Comparison of ENCODE assay signal across 9 mouse cellular contexts in genomic region chr5:136186723-136187122, GRCm38 (mm10). TPM values are rescaled to one million over a fixed set of nuclear protein-coding genes. Genes with fewer than 3 reads are reported as not detected.
DNase-seq lines count a peak whose midpoint lies in the region; ATAC-seq and TF ChIP-seq lines count a peak whose summit lies in the region.
"Had no signal": no experiment of that assay in that cellular context is flagged by ENCODE, and none has a peak within 500 bp of the region (broad histone marks: within the 10 kb centered on the region; RNA-seq: fewer than 3 reads in every experiment).

No protein-coding gene starts in this region.

- no peak overlapping the region for H3K27ac ChIP-seq in heart, embryonic 12.5 days (ENCODE audit: poor library complexity, severe bottlenecking)
- no peak overlapping the region for H3K27ac ChIP-seq in midbrain, postnatal 0 days (ENCODE audit: low read depth, low read length)
- H3K27ac ChIP-seq: limb, embryonic 13.5 days had no signal

- H3K4me1 ChIP-seq in heart, embryonic 12.5 days (replicated peaks), result no peaks in the 10 kb centered on the region
- H3K4me1 ChIP-seq in midbrain, postnatal 0 days (ENCODE audit: insufficient read depth, low read length), result no peaks in the 10 kb centered on the region
- H3K4me1 ChIP-seq: limb, embryonic 13.5 days had no signal

- ATAC-seq in heart, embryonic 12.5 days (ENCODE audit: insufficient number of reproducible peaks, low FRiP score), result no peak
- no peak; the same call in 1 of the 2 replicates for ATAC-seq in midbrain, postnatal 0 days (ENCODE audit: low FRiP score)

- H3K4me3 ChIP-seq in heart, embryonic 12.5 days, result no peak overlapping the region
- no peak overlapping the region for H3K4me3 ChIP-seq in midbrain, postnatal 0 days (ENCODE audit: low read depth, low read length)
- H3K4me3 ChIP-seq: limb, embryonic 13.5 days had no signal

- 49% methylated on average over 4 of the region's 4 CpGs for WGBS in heart, embryonic 12.5 days
- WGBS in midbrain, postnatal 0 days, result 33% methylated on average over 4 of the region's 4 CpGs

- peaks cover 76% of the 10 kb centered on the region for H3K36me3 ChIP-seq in heart, embryonic 12.5 days
- peaks cover 51% of the 10 kb centered on the region for H3K36me3 ChIP-seq in midbrain, postnatal 0 days (ENCODE audit: insufficient read depth, low read length)

- peak; percentile 91 for TF ChIP-seq CTCF in midbrain, postnatal 0 days (IDR thresholded peaks at IDR 0.05)

- no peak overlapping the region for H3K9ac ChIP-seq in heart, embryonic 12.5 days
- H3K9ac ChIP-seq in midbrain, postnatal 0 days (replicated peaks; ENCODE audit: low read length, poor library complexity, severe bottlenecking), result no peak overlapping the region
- H3K9ac ChIP-seq: limb, embryonic 13.5 days had no signal

- no peaks in the 10 kb centered on the region for H3K9me3 ChIP-seq in heart, embryonic 12.5 days (replicated peaks)
- H3K9me3 ChIP-seq in midbrain, postnatal 0 days (ENCODE audit: low read length), result no peaks in the 10 kb centered on the region
- H3K9me3 ChIP-seq: limb, embryonic 13.5 days had no signal

- H3K27me3 ChIP-seq in heart, embryonic 12.5 days (replicated peaks), result no peaks in the 10 kb centered on the region
- no peaks in the 10 kb centered on the region for H3K27me3 ChIP-seq in midbrain, postnatal 0 days (ENCODE audit: insufficient read depth, low read length)
- H3K27me3 ChIP-seq: limb, embryonic 13.5 days had no signal

- no peak overlapping the region for H3K4me2 ChIP-seq in heart, embryonic 12.5 days
- no peak overlapping the region for H3K4me2 ChIP-seq in midbrain, postnatal 0 days (ENCODE audit: low read depth, low read length, poor library complexity, severe bottlenecking)
- H3K4me2 ChIP-seq: limb, embryonic 13.5 days had no signal

- DNase-seq in heart, adult 18-20 months, result peak; percentile 62 to 74
- DNase-seq in B cell, adult 2 months, result peak; percentile 78 to 83
- peak; percentile 59 for DNase-seq in adrenal gland, postnatal 14 days
- DNase-seq in gastrocnemius, adult 8-10 months (ENCODE audit: low spot score in 2 of 2), result peak; percentile 28 to 40
- peak; percentile 63 to 70 for DNase-seq in layer of hippocampus, postnatal 10 days (ENCODE audit: low spot score in 2 of 2)
- peak; percentile 71 for DNase-seq in midbrain, postnatal 0 days (ENCODE audit: low spot score)
- DNase-seq in thymus, adult 18-20 months, result peak; percentile 52 to 61

RNA-seq across cellular contexts. Expression of gene Prkrip1, which starts 12.0 kb away (rescaled TPM):
- 10 to 100 TPM; 13.8 to 24.2 TPM for total RNA-seq in heart, adult 18-20 months (2021)
- 41.8 and 48.1 TPM in 2 replicates for polyA plus RNA-seq in heart, embryonic 12.5 days (2016; fragmentation: Nextera tagmentation; extraction: Ambion mirVana)
- 31.8 and 36.4 TPM in 2 replicates for total RNA-seq in adrenal gland, postnatal 14 days (2021)
- total RNA-seq in gastrocnemius, adult 8-10 months (2022), result 10 to 100 TPM; 17.0 to 18.9 (median 17.6) TPM
- total RNA-seq in layer of hippocampus, postnatal 10 days (2021), result 10 to 100 TPM; 45.2 to 46.3 TPM
- total RNA-seq in midbrain, postnatal 0 days (2014; rRNA removed), result 7.9 and 24.0 TPM in 2 replicates
- polyA plus RNA-seq in midbrain, postnatal 0 days (2015; fragmentation: Nextera tagmentation; extraction: Ambion mirVana), result 64.9 and 68.9 TPM in 2 replicates

RNA-seq across cellular contexts. Expression of gene Orai2, which starts 16.2 kb away (rescaled TPM):
- total RNA-seq in heart, adult 18-20 months (2021), result 1 to 10 TPM; 1.2 to 2.4 TPM
- 3.0 and 3.1 TPM in 2 replicates for polyA plus RNA-seq in heart, embryonic 12.5 days (2016; fragmentation: Nextera tagmentation; extraction: Ambion mirVana)
- 2.6 and 12.4 TPM in 2 replicates for total RNA-seq in adrenal gland, postnatal 14 days (2021)
- 1 to 10 TPM in 1 of 4 experiments, under 1 TPM in 3; 0.32 to 1.0 (median 0.45) TPM for total RNA-seq in gastrocnemius, adult 8-10 months (2022)
- 10 to 100 TPM; 80.6 to 98.3 TPM for total RNA-seq in layer of hippocampus, postnatal 10 days (2021)
- total RNA-seq in midbrain, postnatal 0 days (2014; rRNA removed), result 108 and 136 TPM in 2 replicates
- 68.8 and 70.8 TPM in 2 replicates for polyA plus RNA-seq in midbrain, postnatal 0 days (2015; fragmentation: Nextera tagmentation; extraction: Ambion mirVana)

RNA-seq across cellular contexts. Expression of gene Alkbh4, which starts 50.8 kb away (rescaled TPM):
- total RNA-seq in heart, adult 18-20 months (2021), result 1 to 10 TPM; 4.7 to 4.9 TPM
- 14.4 and 16.8 TPM in 2 replicates for polyA plus RNA-seq in heart, embryonic 12.5 days (2016; fragmentation: Nextera tagmentation; extraction: Ambion mirVana)
- total RNA-seq in adrenal gland, postnatal 14 days (2021), result 7.2 and 9.8 TPM in 2 replicates
- 1 to 10 TPM; 3.4 to 6.1 (median 4.1) TPM for total RNA-seq in gastrocnemius, adult 8-10 months (2022)
- total RNA-seq in layer of hippocampus, postnatal 10 days (2021), result 10 to 100 TPM; 10.0 to 10.7 TPM
- 16.7 and 21.2 TPM in 2 replicates for total RNA-seq in midbrain, postnatal 0 days (2014; rRNA removed)
- polyA plus RNA-seq in midbrain, postnatal 0 days (2015; fragmentation: Nextera tagmentation; extraction: Ambion mirVana), result 15.0 and 17.6 TPM in 2 replicates

RNA-seq across cellular contexts. Expression of gene Lrwd1, which starts 50.8 kb away (rescaled TPM):
- 1 to 10 TPM; 5.5 to 5.7 TPM for total RNA-seq in heart, adult 18-20 months (2021)
- polyA plus RNA-seq in heart, embryonic 12.5 days (2016; fragmentation: Nextera tagmentation; extraction: Ambion mirVana), result 20.9 and 21.8 TPM in 2 replicates
- total RNA-seq in adrenal gland, postnatal 14 days (2021), result 11.2 and 15.5 TPM in 2 replicates
- 1 to 10 TPM; 4.1 to 5.7 (median 4.2) TPM for total RNA-seq in gastrocnemius, adult 8-10 months (2022)
- total RNA-seq in layer of hippocampus, postnatal 10 days (2021), result 10 to 100 TPM; 15.9 to 16.5 TPM
- 25.4 and 33.2 TPM in 2 replicates for total RNA-seq in midbrain, postnatal 0 days (2014; rRNA removed)
- polyA plus RNA-seq in midbrain, postnatal 0 days (2015; fragmentation: Nextera tagmentation; extraction: Ambion mirVana), result 16.3 and 16.5 TPM in 2 replicates

RNA-seq across cellular contexts. Expression of gene Sh2b2, which starts 59.6 kb away (rescaled TPM):
- total RNA-seq in heart, adult 18-20 months (2021), result 1 to 10 TPM; 1.0 to 2.0 TPM
- 1.5 and 1.9 TPM in 2 replicates for polyA plus RNA-seq in heart, embryonic 12.5 days (2016; fragmentation: Nextera tagmentation; extraction: Ambion mirVana)
- 21.9 and 24.5 TPM in 2 replicates for total RNA-seq in adrenal gland, postnatal 14 days (2021)
- 1 to 10 TPM; 2.1 to 2.8 (median 2.5) TPM for total RNA-seq in gastrocnemius, adult 8-10 months (2022)
- total RNA-seq in layer of hippocampus, postnatal 10 days (2021), result 10 to 100 TPM; 13.2 to 13.4 TPM
- total RNA-seq in midbrain, postnatal 0 days (2014; rRNA removed), result 51.2 and 58.0 TPM in 2 replicates
- 20.9 and 21.6 TPM in 2 replicates for polyA plus RNA-seq in midbrain, postnatal 0 days (2015; fragmentation: Nextera tagmentation; extraction: Ambion mirVana)
